Mouse (Mus musculus): ENCODE measurements around the gene Txnrd1. TPM values are rescaled to one million over a fixed set of nuclear protein-coding genes. Genes with fewer than 3 reads are reported as not detected.
A peak's percentile ranks its signal among the peaks of the same experiment; 100 is the strongest.

Gene Txnrd1
- polyA plus RNA-seq, 1 experiment, result 80.6 TPM

DNA sequence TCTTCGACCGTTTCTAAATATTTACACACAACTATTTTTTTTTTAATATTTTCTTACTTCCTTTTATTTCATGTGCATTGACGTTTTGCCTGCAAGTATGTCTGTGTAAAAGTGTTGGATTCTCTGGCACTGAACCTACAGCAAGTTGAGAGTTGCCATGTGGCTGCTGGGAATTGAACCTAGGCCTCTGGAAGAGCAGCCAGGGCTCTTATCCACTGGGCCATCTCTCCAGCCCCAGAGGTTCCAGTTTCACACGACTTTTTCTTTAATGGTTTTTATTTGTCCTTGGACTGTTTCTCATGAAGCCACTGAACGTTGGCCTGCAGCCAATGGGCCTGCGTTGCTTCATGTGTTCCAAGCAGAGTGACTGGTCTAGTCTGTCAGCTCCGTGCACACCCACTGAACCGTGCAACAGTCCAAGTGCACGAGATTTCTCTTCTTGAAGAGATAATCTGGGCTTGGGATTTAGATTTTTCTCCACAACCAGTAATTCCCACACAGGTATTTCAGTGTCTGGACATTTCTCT, 55.8 kb downstream of the Txnrd1 start:
- Histone ChIP-seq H3K4me3 (replicated peaks) (no peak overlapping the region), H3K36me3 (replicated peaks; ENCODE audit: low read length) (peaks cover 97% of the 10 kb centered on the region), H3K4me1 (peaks cover 43% of the 10 kb centered on the region), H3K27me3 (replicated peaks) (no peaks in the 10 kb centered on the region), H3K9me3 (no peaks in the 10 kb centered on the region)
- TF ChIP-seq GATA1 (IDR thresholded peaks at IDR 0.05; ENCODE audit: borderline replicate concordance, low read length) (no peak), FLI1 (IDR thresholded peaks at IDR 0.05; ENCODE audit: low read length) (no peak)

DNA sequence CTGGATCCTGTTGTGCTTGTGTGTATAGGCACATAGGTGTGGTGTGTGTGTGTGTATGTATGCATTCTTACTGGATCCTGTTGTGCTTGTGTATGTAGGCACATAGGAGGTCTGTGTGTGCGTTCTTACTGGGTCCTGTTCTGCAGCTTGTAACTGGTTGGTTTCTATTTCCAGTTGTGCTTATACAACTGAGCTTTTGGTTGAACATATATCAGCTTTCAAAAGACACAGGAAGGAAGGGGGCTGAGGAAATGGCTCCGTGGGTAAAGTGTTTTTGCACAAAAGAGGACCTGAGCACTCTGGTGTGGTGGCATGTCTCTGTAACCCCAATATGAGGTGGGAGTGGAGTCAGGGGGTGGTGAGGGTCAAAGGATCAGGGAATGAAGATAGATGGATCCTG, 57.2 kb downstream of the Txnrd1 start:
- H3K4me3 ChIP-seq (replicated peaks), result peak overlapping the region; percentile 2
- H3K27me3 ChIP-seq (replicated peaks), result no peaks in the 10 kb centered on the region
- peaks cover 97% of the 10 kb centered on the region for H3K36me3 ChIP-seq (replicated peaks; ENCODE audit: low read length)
- peaks cover 50% of the 10 kb centered on the region for H3K4me1 ChIP-seq
- 0 out of 2 replicates have a peak, but pooled peaks cover 5% of the 10 kb centered on the region for H3K9me3 ChIP-seq
- TF ChIP-seq GATA1 (IDR thresholded peaks at IDR 0.05; ENCODE audit: borderline replicate concordance, low read length) (no peak), FLI1 (IDR thresholded peaks at IDR 0.05; ENCODE audit: low read length) (no peak)

DNA sequence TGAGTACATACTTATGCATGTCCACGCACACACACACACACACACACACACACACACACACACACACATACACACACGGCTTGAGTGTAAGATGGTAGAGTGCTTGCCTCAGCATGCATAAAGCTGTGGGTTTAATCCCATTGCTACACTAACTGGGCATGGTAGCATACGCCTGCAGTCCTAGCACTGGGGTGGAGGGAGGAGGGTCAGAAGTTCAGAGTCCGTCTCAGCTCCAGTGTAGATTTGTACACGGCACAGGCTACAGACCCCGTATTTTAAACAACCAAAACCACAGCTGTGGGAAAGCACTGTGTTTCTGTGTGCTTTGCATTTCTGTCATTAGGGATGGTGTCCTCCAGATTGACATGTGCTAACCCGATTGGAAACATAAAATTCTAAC, 57.7 kb downstream of the Txnrd1 start:
- TF ChIP-seq GATA1 (IDR thresholded peaks at IDR 0.05; ENCODE audit: borderline replicate concordance, low read length), result no peak
- no peak for TF ChIP-seq FLI1 (IDR thresholded peaks at IDR 0.05; ENCODE audit: low read length)
- H3K4me1 ChIP-seq, result peaks cover 50% of the 10 kb centered on the region
- 0 out of 2 replicates have a peak, but pooled peaks cover 5% of the 10 kb centered on the region for H3K9me3 ChIP-seq
- no peaks in the 10 kb centered on the region for H3K27me3 ChIP-seq (replicated peaks)
- peaks cover 97% of the 10 kb centered on the region for H3K36me3 ChIP-seq (replicated peaks; ENCODE audit: low read length)
- no peak overlapping the region for H3K4me3 ChIP-seq (replicated peaks)

- Histone ChIP-seq H3K27me3 (replicated peaks) (no peaks in the 10 kb centered on the region), H3K4me3 (replicated peaks) (no peak overlapping the region), H3K4me1 (peaks cover 50% of the 10 kb centered on the region), H3K36me3 (replicated peaks; ENCODE audit: low read length) (peaks cover 97% of the 10 kb centered on the region), H3K9me3 (0 out of 2 replicates have a peak, but pooled peaks cover 5% of the 10 kb centered on the region)
- TF ChIP-seq FLI1 (IDR thresholded peaks at IDR 0.05; ENCODE audit: low read length), result no peak
- TF ChIP-seq GATA1 (IDR thresholded peaks at IDR 0.05; ENCODE audit: borderline replicate concordance, low read length), result no peak
Observed at GRCm38 (mm10) chr10:82892442-82893055, 58.8 kb downstream of the Txnrd1 start.

DNA sequence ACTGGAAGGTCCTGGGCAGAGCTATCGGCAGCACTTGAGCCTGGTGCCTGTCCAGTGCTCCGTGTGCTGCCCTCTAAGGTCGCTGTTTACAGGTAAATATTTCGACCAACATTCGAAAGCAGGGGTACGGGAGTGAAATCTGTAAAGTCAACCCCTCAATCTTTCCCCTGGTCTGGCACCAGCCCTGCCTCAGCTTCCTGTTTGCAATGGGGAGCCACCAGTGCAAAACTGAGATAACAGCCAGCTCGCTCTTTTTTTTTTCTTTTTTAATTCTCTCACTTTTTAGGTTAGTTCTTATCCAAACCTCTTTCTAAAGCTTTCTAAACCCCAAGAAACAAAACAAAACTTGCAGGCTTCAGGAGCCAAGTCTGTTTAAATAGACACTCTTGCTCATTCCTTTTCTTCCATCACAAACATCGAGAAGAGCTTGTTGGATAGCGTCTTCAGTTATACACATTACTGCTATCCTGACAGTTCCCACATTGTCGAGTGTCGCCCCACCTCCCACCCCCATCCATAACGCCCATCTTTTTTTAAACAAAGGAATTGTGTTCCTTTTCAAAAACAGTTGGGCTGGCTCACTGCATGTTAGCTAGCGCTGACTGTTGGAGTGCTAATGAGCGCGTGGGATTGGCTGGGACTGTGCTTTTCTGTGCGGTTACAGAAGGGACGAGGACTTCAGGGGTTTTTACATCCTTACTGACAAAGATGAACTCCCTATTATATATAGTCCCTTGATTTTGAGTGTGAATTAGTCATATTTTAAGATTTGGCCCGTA, 60.3 kb downstream of the Txnrd1 start:
- Histone ChIP-seq H3K36me3 (replicated peaks; ENCODE audit: low read length) (peaks cover 97% of the 10 kb centered on the region), H3K4me1 (peaks cover 57% of the 10 kb centered on the region), H3K27me3 (replicated peaks) (no peaks in the 10 kb centered on the region), H3K9me3 (0 out of 2 replicates have a peak, but pooled peaks cover 5% of the 10 kb centered on the region), H3K4me3 (replicated peaks) (no peak overlapping the region)
- no peak for TF ChIP-seq GATA1 (IDR thresholded peaks at IDR 0.05; ENCODE audit: borderline replicate concordance, low read length)
- TF ChIP-seq FLI1 (IDR thresholded peaks at IDR 0.05; ENCODE audit: low read length), result no peak

- H3K4me1 ChIP-seq, result peaks cover 47% of the 10 kb centered on the region
- H3K4me3 ChIP-seq (replicated peaks), result no peak overlapping the region
- peaks cover 62% of the 10 kb centered on the region for H3K36me3 ChIP-seq (replicated peaks; ENCODE audit: low read length)
- H3K9me3 ChIP-seq, result 0 out of 2 replicates have a peak, but pooled peaks cover 5% of the 10 kb centered on the region
- no peak for TF ChIP-seq FLI1 (IDR thresholded peaks at IDR 0.05; ENCODE audit: low read length)
- no peak for TF ChIP-seq GATA1 (IDR thresholded peaks at IDR 0.05; ENCODE audit: borderline replicate concordance, low read length)
- peaks cover 3% of the 10 kb centered on the region for H3K27me3 ChIP-seq (replicated peaks)
Observed at GRCm38 (mm10) chr10:82897936-82898335, 64.2 kb downstream of the Txnrd1 start.

DNA sequence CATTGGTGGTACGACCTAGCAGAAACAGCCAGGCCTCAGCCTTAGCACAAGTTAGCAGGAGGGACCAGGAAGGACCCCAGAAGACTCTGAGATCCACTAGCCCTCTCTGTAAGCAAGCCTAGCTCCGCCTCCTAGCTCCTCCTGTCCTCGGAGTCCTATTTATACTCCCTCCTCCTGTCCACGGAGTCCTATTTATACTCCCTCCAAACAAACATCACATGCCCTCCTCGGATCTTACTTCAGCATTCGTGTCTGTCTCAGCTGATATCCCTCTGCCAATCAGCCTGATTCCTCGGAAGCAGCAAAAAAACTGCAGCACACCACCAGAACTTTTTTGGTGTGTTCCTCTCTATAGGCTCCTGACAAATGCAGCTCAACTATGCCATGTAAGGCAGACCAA, 65.1 kb downstream of the Txnrd1 start:
- TF ChIP-seq GATA1 (IDR thresholded peaks at IDR 0.05; ENCODE audit: borderline replicate concordance, low read length) (no peak), FLI1 (IDR thresholded peaks at IDR 0.05; ENCODE audit: low read length) (no peak)
- Histone ChIP-seq H3K4me1 (peaks cover 37% of the 10 kb centered on the region), H3K9me3 (0 out of 2 replicates have a peak, but pooled peaks cover 5% of the 10 kb centered on the region), H3K36me3 (replicated peaks; ENCODE audit: low read length) (peaks cover 53% of the 10 kb centered on the region), H3K27me3 (replicated peaks) (peaks cover 12% of the 10 kb centered on the region), H3K4me3 (replicated peaks) (no peak overlapping the region)

DNA sequence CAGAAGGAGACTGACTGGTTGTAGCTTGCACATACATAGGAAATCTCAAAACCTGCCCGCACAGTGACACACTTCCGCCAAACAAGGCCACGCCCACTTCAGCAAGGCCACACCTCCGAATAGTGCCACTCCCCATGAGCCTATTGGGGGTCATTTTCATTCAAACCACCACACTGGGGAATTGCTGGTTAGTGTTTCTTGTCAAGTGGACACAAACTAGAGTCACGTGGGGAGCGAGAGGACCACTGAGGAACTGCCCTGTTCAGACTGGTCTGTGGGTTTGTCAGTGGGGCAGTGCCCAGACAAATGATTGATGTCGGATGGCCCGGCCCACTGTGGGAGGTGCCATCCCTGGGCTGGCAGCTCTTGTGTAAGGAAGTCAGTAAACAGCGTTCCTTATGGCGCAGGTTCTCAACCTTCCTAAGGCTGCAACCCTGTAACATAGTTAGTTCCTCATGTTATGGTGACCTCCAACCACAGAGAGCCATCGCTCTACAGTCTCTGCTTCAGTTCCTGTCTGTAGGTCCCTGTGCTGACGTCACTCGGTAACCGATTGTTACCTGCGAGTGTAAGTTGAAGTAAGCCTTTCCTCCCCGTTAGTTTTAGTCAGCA, 66.2 kb downstream of the Txnrd1 start:
- TF ChIP-seq FLI1 (IDR thresholded peaks at IDR 0.05; ENCODE audit: low read length), result no peak
- no peak for TF ChIP-seq GATA1 (IDR thresholded peaks at IDR 0.05; ENCODE audit: borderline replicate concordance, low read length)
- H3K4me3 ChIP-seq (replicated peaks), result no peak overlapping the region
- 0 out of 2 replicates have a peak, but pooled peaks cover 5% of the 10 kb centered on the region for H3K9me3 ChIP-seq
- peaks cover 20% of the 10 kb centered on the region for H3K27me3 ChIP-seq (replicated peaks)
- H3K36me3 ChIP-seq (replicated peaks; ENCODE audit: low read length), result peaks cover 42% of the 10 kb centered on the region
- H3K4me1 ChIP-seq, result peaks cover 32% of the 10 kb centered on the region

DNA sequence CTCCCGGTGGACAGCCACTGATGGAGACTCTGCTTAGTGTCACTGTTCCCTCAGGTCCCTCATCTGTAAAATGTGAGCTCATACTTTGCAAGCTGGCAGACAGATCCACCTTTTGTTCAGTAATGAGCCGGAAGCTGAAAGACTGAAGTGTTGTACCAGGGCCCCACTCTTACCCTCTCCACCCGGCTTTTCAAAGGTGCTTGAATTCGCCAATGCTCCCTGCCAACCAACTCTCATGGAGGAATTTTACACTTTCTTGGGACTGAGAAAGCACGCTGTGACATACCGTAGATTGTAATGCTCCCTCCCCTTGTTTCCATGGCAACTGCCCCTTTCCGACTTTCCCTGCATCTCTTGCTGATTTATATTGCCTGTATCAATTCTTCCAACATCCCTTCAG, 66.8 kb downstream of the Txnrd1 start:
- Histone ChIP-seq H3K27me3 (replicated peaks) (peaks cover 23% of the 10 kb centered on the region), H3K36me3 (replicated peaks; ENCODE audit: low read length) (peaks cover 36% of the 10 kb centered on the region), H3K4me1 (peaks cover 28% of the 10 kb centered on the region), H3K4me3 (replicated peaks) (no peak overlapping the region), H3K9me3 (0 out of 2 replicates have a peak, but pooled peaks cover 2% of the 10 kb centered on the region)
- TF ChIP-seq FLI1 (IDR thresholded peaks at IDR 0.05; ENCODE audit: low read length), result no peak
- no peak for TF ChIP-seq GATA1 (IDR thresholded peaks at IDR 0.05; ENCODE audit: borderline replicate concordance, low read length)

Data from megakaryocyte, embryonic 14.5 days (primary cell).